Mouse (Mus musculus) thymus, adult 2 months (tissue): ENCODE data around the gene Celf1. TPM values are rescaled to one million over a fixed set of nuclear protein-coding genes. Genes with fewer than 3 reads are reported as not detected.

ENCODE experiments used
- DNase-seq: peaks from one replicate; pipeline ENCODE4 v3.0.0; 2021
- H3K27ac ChIP-seq: fragments of 200-500 bp; 2 replicates; pipeline ENCODE4 v1.5.1; 2012; ENCODE audit warnings: low read length, control low read depth; ENCODE audit not compliant: control insufficient read depth, insufficient read depth
- H3K27me3 ChIP-seq: fragments of 200-500 bp; 2 replicates; pipeline ENCODE4 v1.6.1; 2012; ENCODE audit warnings: mild to moderate bottlenecking, low read length, moderate library complexity, mixed read lengths; ENCODE audit not compliant: control insufficient read depth, insufficient read depth
- H3K36me3 ChIP-seq: fragments of 200-500 bp; 2 replicates; pipeline ENCODE4 v1.6.1; 2012; ENCODE audit warnings: mild to moderate bottlenecking, low read length, moderate library complexity; ENCODE audit not compliant: control insufficient read depth, insufficient read depth
- H3K4me1 ChIP-seq: fragments of 200-500 bp; replicated peaks from 2 replicates; pipeline ENCODE4 v1.6.1; 2012; ENCODE audit warnings: low read length; ENCODE audit not compliant: control insufficient read depth, insufficient read depth
- H3K4me3 ChIP-seq: fragments of 200-500 bp; 2 replicates; pipeline ENCODE4 v1.5.1; 2012; ENCODE audit warnings: mild to moderate bottlenecking, low read length, control low read depth, moderate library complexity; ENCODE audit not compliant: control insufficient read depth, insufficient read depth
- CTCF ChIP-seq: fragments of 200-500 bp; IDR thresholded peaks from 2 replicates; pipeline ENCODE4 v1.5.1; 2012; ENCODE audit warnings: mild to moderate bottlenecking, control low read depth, low read length, moderate library complexity, borderline replicate concordance; ENCODE audit not compliant: control insufficient read depth, poor library complexity, insufficient read depth; ENCODE audit errors: extremely low read depth
- POLR2A ChIP-seq: fragments of 200-500 bp; IDR thresholded peaks from 2 replicates; pipeline ENCODE4 v1.6.1; 2012; ENCODE audit warnings: mild to moderate bottlenecking, low read length, control low read depth, moderate library complexity; ENCODE audit not compliant: control insufficient read depth, poor library complexity, insufficient read depth; ENCODE audit errors: extremely low read depth
- WGBS: fragments of 180-500 bp; shearing (Covaris S2); methylation state at CpG from one replicate; pipeline ENCODE4 v1.1.7; 2018; 5-methylcytosine and 5-hydroxymethylcytosine counted together
- polyA plus RNA-seq: library from polyadenylated mRNA; depleted of rRNA; stranded (reverse); fragments of >200 nt; gene quantifications from 2 replicates; pipeline ENCODE4 v1.2.3, GENCODE M21; 2012

Gene Celf1
- polyA plus RNA-seq, 1 experiment: 92.7 TPM

DNA sequence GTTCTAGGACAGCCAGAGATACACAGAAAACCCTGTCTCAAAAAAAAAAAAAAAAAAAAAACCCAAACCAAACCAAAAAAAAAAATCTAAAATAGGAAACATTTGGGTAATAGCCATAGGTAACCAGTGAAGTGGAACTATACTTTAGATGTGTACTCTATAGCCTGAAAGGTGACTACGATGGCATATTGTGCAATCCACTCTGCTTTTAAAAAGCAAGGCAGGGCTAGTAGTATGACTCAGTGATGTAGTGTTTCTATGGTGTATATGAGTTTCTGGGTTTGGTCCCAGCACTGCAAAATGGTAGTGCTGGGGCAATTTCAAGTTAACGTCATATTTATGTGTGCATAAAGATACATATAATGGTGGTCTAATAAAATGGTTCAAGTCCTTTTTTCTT, 33.5 kb upstream of the Celf1 start:
- Histone ChIP-seq H3K36me3 (peaks cover 48% of the 10 kb centered on the region), H3K27ac (no peak overlapping the region), H3K4me3 (no peak overlapping the region), H3K4me1 (peaks cover 8% of the 10 kb centered on the region), H3K27me3 (no peaks in the 10 kb centered on the region)
- no peak for TF ChIP-seq POLR2A
- TF ChIP-seq CTCF: no peak
- 98% methylated on average over 2 of the region's 2 CpGs for WGBS
- no peak for DNase-seq

GRCm38 (mm10) chr2:90910861-90911260, 29.3 kb upstream of the Celf1 start:
- no peak for DNase-seq
- TF ChIP-seq CTCF: no peak
- no peak for TF ChIP-seq POLR2A
- H3K27me3 ChIP-seq: no peaks in the 10 kb centered on the region
- no peak overlapping the region for H3K4me3 ChIP-seq
- WGBS: 95% methylated on average over 1 of the region's 1 CpGs
- peaks cover 3% of the 10 kb centered on the region; the same call in 1 of the 2 replicates for H3K4me1 ChIP-seq
- no peak overlapping the region for H3K27ac ChIP-seq
- peaks cover 45% of the 10 kb centered on the region for H3K36me3 ChIP-seq

- Histone ChIP-seq H3K36me3 (peaks cover 45% of the 10 kb centered on the region), H3K27me3 (no peaks in the 10 kb centered on the region), H3K4me3 (no peak overlapping the region), H3K27ac (no peak overlapping the region), H3K4me1 (peaks cover 2% of the 10 kb centered on the region; the same call in 1 of the 2 replicates)
- 79% methylated on average over 1 of the region's 1 CpGs for WGBS
- DNase-seq: no peak
- TF ChIP-seq POLR2A (no peak), CTCF (no peak)
These were observed 28.5 kb upstream of the Celf1 start for GRCm38 (mm10) chr2:90911668-90912067.

GRCm38 (mm10) chr2:90913671-90914070, 26.5 kb upstream of the Celf1 start:
- Histone ChIP-seq H3K27me3 (no peaks in the 10 kb centered on the region), H3K4me1 (peaks cover 13% of the 10 kb centered on the region), H3K4me3 (no peak overlapping the region), H3K27ac (no peak overlapping the region), H3K36me3 (peaks cover 36% of the 10 kb centered on the region)
- WGBS: 93% methylated on average over 2 of the region's 2 CpGs
- TF ChIP-seq POLR2A: no peak
- TF ChIP-seq CTCF: no peak
- DNase-seq: no peak

DNA sequence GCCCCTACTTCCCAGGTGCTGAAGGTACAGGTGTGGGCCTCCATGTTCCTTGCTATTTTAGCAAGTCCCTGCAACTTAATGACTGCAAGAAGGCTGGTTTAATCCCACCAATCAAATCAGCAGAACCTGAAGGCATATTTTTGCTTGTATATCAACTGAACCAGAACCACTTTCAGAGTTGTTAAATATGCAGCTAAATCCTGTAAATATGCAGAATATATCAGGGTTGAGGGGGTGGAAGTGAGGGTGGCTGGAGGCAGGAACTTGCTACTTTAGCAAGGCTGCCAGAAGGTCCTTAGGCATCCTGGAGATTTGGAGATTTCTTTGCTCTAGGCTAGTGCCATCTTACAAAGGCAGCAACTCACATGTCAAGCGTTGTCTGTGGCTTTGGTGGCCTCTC, 24.7 kb upstream of the Celf1 start:
- peaks cover 13% of the 10 kb centered on the region for H3K4me1 ChIP-seq
- H3K27ac ChIP-seq: no peak overlapping the region
- H3K4me3 ChIP-seq: no peak overlapping the region
- no peak for TF ChIP-seq CTCF
- no peak for TF ChIP-seq POLR2A
- DNase-seq: no peak
- H3K36me3 ChIP-seq: peaks cover 20% of the 10 kb centered on the region
- no peaks in the 10 kb centered on the region for H3K27me3 ChIP-seq
- 96% methylated on average over 1 of the region's 1 CpGs for WGBS

DNA sequence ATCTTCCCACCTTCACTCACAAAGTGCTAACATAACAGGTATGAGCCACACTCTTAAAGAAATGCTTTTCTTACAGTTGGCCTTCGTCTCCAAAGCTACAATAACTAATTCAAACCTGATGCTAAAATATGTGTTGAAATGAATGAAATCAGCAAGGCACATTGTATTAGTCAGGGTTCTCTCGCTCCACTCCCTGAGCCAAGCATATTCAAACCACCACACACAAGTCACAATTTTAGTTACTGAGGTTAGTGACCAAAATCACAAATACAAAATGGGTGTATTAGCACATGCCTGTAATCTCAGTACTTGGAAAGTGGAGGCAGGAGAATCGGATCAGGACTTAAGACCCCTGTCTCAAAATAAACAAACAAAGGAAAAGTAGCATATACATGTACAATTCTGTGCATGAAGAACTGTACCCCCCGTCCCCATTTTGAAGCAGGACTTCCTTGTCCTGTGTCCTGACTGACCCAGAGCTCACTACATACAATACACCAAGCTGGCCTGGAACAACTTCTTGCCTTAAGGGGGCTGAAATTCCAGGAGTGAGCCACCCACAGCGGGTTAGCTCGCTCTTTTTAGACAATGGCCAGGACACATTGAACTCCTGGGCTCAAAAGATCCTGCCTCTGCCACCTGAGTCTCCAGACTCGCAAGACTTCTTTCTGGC, 23.5 kb upstream of the Celf1 start:
- Histone ChIP-seq H3K4me1 (peaks cover 13% of the 10 kb centered on the region), H3K27ac (peak overlapping the region; percentile 6; the same call in 1 of the 2 replicates), H3K27me3 (no peaks in the 10 kb centered on the region), H3K36me3 (peaks cover 8% of the 10 kb centered on the region), H3K4me3 (peak overlapping the region; percentile 99)
- TF ChIP-seq POLR2A: no peak
- no peak for TF ChIP-seq CTCF
- peak; percentile 9 for DNase-seq
- 34% methylated on average over 7 of the region's 7 CpGs for WGBS
